Mouse (Mus musculus) stomach, embryonic 16.5 days (tissue): ENCODE measurements at regions not wholly inside any gene's neighbourhood (a gene's known extent, or its start where the extent isn't known, plus 50 kb on each side); places are given as distances from the start of the nearest gene placed in this dataset.

Source experiments
- ATAC-seq: fragments of 200-750 bp; cut with Nextera tagmentation; 2 replicates; pipeline ENCODE4 v1.8.0; 2017; ENCODE audit warnings: moderate number of reproducible peaks, moderate TSS enrichment; ENCODE audit not compliant: insufficient read depth, low FRiP score
- H3K27ac ChIP-seq: fragments of 300-500 bp; sonication (generic); 2 replicates; pipeline ENCODE4 v1.5.1; 2014; ENCODE audit warnings: low read length
- H3K27me3 ChIP-seq: fragments of 300-500 bp; sonication (generic); 2 replicates; pipeline ENCODE4 v1.6.1; 2014; ENCODE audit warnings: low read length, control low read depth, mixed read lengths; ENCODE audit not compliant: control insufficient read depth, insufficient read depth
- H3K36me3 ChIP-seq: fragments of 300-500 bp; sonication (generic); 2 replicates; pipeline ENCODE4 v1.6.1; 2014; ENCODE audit warnings: low read length; ENCODE audit not compliant: control insufficient read depth, insufficient read depth
- H3K4me1 ChIP-seq: fragments of 300-500 bp; sonication (generic); 2 replicates; pipeline ENCODE4 v1.6.1; 2014; ENCODE audit warnings: low read length, control low read depth, mixed read lengths; ENCODE audit not compliant: control insufficient read depth, insufficient read depth
- H3K4me2 ChIP-seq: fragments of 300-500 bp; sonication (generic); 2 replicates; pipeline ENCODE4 v1.6.1; 2014; ENCODE audit warnings: low read depth, low read length, mixed read lengths
- H3K4me3 ChIP-seq: fragments of 300-500 bp; sonication (generic); replicated peaks from 2 replicates; pipeline ENCODE4 v1.5.1; 2014; ENCODE audit warnings: mild to moderate bottlenecking, low read length
- H3K9ac ChIP-seq: fragments of 300-500 bp; sonication (generic); 2 replicates; pipeline ENCODE4 v1.6.1; 2014; ENCODE audit warnings: low read length
- H3K9me3 ChIP-seq: fragments of 300-500 bp; sonication (generic); replicated peaks from 2 replicates; pipeline ENCODE4 v1.6.1; 2016; ENCODE audit warnings: low read length, control low read depth; ENCODE audit not compliant: control insufficient read depth
- WGBS: fragments of 180-500 bp; shearing (Covaris S2); extraction: QIAGEN DNeasy Blood & Tissue Kit; methylation state at CpG from one replicate; pipeline ENCODE4 v1.1.7; 2014; 5-methylcytosine and 5-hydroxymethylcytosine counted together

GRCm38 (mm10) chr3:52586418-52586817 is 318.3 kb downstream of the Foxo1 start:
- 84% methylated on average over 4 of the region's 4 CpGs for WGBS
- Histone ChIP-seq H3K4me1 (no peaks in the 10 kb centered on the region), H3K27me3 (no peaks in the 10 kb centered on the region), H3K36me3 (no peaks in the 10 kb centered on the region), H3K9ac (no peak overlapping the region), H3K9me3 (no peaks in the 10 kb centered on the region), H3K4me3 (no peak overlapping the region), H3K27ac (no peak overlapping the region), H3K4me2 (no peak overlapping the region)
- ATAC-seq: no peak

- Histone ChIP-seq H3K4me3 (no peak overlapping the region), H3K36me3 (no peaks in the 10 kb centered on the region), H3K27ac (no peak overlapping the region), H3K9ac (no peak overlapping the region), H3K9me3 (no peaks in the 10 kb centered on the region), H3K4me2 (no peak overlapping the region), H3K4me1 (no peaks in the 10 kb centered on the region), H3K27me3 (no peaks in the 10 kb centered on the region)
- ATAC-seq: no peak
- WGBS: 75% methylated on average over 3 of the region's 3 CpGs
Measured at GRCm38 (mm10) chr3:52579917-52580316, 311.8 kb downstream of the Foxo1 start.

GRCm38 (mm10) chr3:52579096-52579495 is 311.0 kb downstream of the Foxo1 start:
- Histone ChIP-seq H3K27ac (no peak overlapping the region), H3K4me1 (no peaks in the 10 kb centered on the region), H3K36me3 (no peaks in the 10 kb centered on the region), H3K27me3 (no peaks in the 10 kb centered on the region), H3K4me2 (no peak overlapping the region), H3K9ac (no peak overlapping the region), H3K9me3 (no peaks in the 10 kb centered on the region), H3K4me3 (no peak overlapping the region)
- ATAC-seq: no peak
- 88% methylated on average over 3 of the region's 3 CpGs for WGBS

GRCm38 (mm10) chr3:52576703-52577244 is 308.6 kb downstream of the Foxo1 start:
- Histone ChIP-seq H3K9ac (no peak overlapping the region), H3K27ac (no peak overlapping the region), H3K4me2 (no peak overlapping the region), H3K4me3 (no peak overlapping the region), H3K4me1 (no peaks in the 10 kb centered on the region), H3K9me3 (no peaks in the 10 kb centered on the region), H3K36me3 (no peaks in the 10 kb centered on the region), H3K27me3 (no peaks in the 10 kb centered on the region)
- peak; percentile 62; the same call in 1 of the 2 replicates for ATAC-seq
- 60% methylated on average over 6 of the region's 6 CpGs for WGBS

- Histone ChIP-seq H3K9ac (no peak overlapping the region), H3K4me1 (no peaks in the 10 kb centered on the region), H3K4me2 (no peak overlapping the region), H3K27me3 (no peaks in the 10 kb centered on the region), H3K36me3 (no peaks in the 10 kb centered on the region), H3K9me3 (no peaks in the 10 kb centered on the region), H3K27ac (no peak overlapping the region), H3K4me3 (no peak overlapping the region)
- no peak for ATAC-seq
- WGBS: 76% methylated on average over 8 of the region's 8 CpGs
Measured at GRCm38 (mm10) chr3:52575237-52575798, 307.2 kb downstream of the Foxo1 start.

GRCm38 (mm10) chr3:52574341-52574740 is 306.2 kb downstream of the Foxo1 start:
- no peak for ATAC-seq
- Histone ChIP-seq H3K9ac (no peak overlapping the region), H3K9me3 (no peaks in the 10 kb centered on the region), H3K4me1 (no peaks in the 10 kb centered on the region), H3K4me2 (no peak overlapping the region), H3K27ac (no peak overlapping the region), H3K27me3 (no peaks in the 10 kb centered on the region), H3K4me3 (no peak overlapping the region), H3K36me3 (no peaks in the 10 kb centered on the region)
- WGBS: 80% methylated on average over 6 of the region's 6 CpGs

- no peaks in the 10 kb centered on the region for H3K9me3 ChIP-seq
- ATAC-seq: no peak
- H3K27ac ChIP-seq: no peak overlapping the region
- no peak overlapping the region for H3K9ac ChIP-seq
- WGBS: 71% methylated on average over 6 of the region's 6 CpGs
- H3K36me3 ChIP-seq: no peaks in the 10 kb centered on the region
- no peak overlapping the region for H3K4me2 ChIP-seq
- no peak overlapping the region for H3K4me3 ChIP-seq
- no peaks in the 10 kb centered on the region for H3K27me3 ChIP-seq
- H3K4me1 ChIP-seq: no peaks in the 10 kb centered on the region
Measured at GRCm38 (mm10) chr3:52573806-52574205, 305.7 kb downstream of the Foxo1 start.

GRCm38 (mm10) chr3:52572514-52573485 is 304.7 kb downstream of the Foxo1 start:
- 82% methylated on average over 11 of the region's 11 CpGs for WGBS
- Histone ChIP-seq H3K4me3 (no peak overlapping the region), H3K27ac (no peak overlapping the region), H3K27me3 (no peaks in the 10 kb centered on the region), H3K9ac (no peak overlapping the region), H3K4me1 (no peaks in the 10 kb centered on the region), H3K36me3 (no peaks in the 10 kb centered on the region), H3K4me2 (no peak overlapping the region), H3K9me3 (no peaks in the 10 kb centered on the region)
- no peak for ATAC-seq
